Mouse (Mus musculus): ENCODE data around the gene Hnrnpr. TPM values are rescaled to one million over a fixed set of nuclear protein-coding genes. Genes with fewer than 3 reads are reported as not detected.

Gene Hnrnpr
- polyA plus RNA-seq, 1 experiment: 38.4 TPM

DNA sequence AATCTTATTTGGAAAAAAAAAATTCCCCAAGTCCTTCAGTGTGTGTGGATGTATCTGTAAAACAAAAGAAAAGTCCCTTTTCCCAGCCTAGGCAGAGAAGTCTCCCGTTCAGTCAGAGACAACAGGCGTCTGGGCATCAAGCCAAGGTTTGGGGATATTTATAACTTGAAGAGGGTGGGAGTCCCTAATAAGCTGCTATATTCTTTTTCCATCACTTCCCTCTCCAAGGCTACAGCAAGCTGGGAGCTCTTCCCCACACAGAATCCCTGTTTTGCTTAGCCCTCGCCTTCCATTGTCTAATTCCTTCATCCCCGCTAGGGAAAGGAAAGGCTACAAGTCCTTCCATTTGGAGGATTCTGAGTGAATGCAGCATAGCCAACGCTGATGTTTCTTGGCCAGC, 26.3 kb upstream of the Hnrnpr start, which contains the start of gene Zfp46:
TSS of gene Zfp46 (plus strand) at position 229 of the 400 bp plus-strand sequence.
- TF ChIP-seq MYOD1 (IDR thresholded peaks at IDR 0.05; ENCODE audit: control insufficient read depth, insufficient read length, low read depth) (no peak), MAX (IDR thresholded peaks at IDR 0.05) (no peak), USF1 (IDR thresholded peaks at IDR 0.05; ENCODE audit: low read depth) (no peak), CEBPB (IDR thresholded peaks at IDR 0.05; ENCODE audit: low read depth) (no peak), FOSL1 (IDR thresholded peaks at IDR 0.05; ENCODE audit: insufficient read depth, low read length, poor library complexity, severe bottlenecking) (no peak), CTCF (IDR thresholded peaks at IDR 0.05; ENCODE audit: control insufficient read depth, insufficient read depth, insufficient read length) (no peak), MYOG (IDR thresholded peaks at IDR 0.05; ENCODE audit: control insufficient read depth, extremely low read depth, insufficient read length) (no peak)
- Histone ChIP-seq H3ac (ENCODE audit: control insufficient read depth, insufficient read length, low read depth) (peak within 1 kb of the TSS; percentile 48), H3K27me3 (ENCODE audit: control insufficient read depth, insufficient read depth, insufficient read length) (no peaks in the 10 kb centered on the region), H3K36me3 (ENCODE audit: control insufficient read depth, insufficient read depth) (peaks cover 24% of the 10 kb centered on the region), H3K79me3 (ENCODE audit: low read depth) (peaks cover 15% of the 10 kb centered on the region), H3K79me2 (ENCODE audit: control insufficient read depth, insufficient read depth) (peaks cover 25% of the 10 kb centered on the region), H3K4me3 (ENCODE audit: insufficient read depth, poor library complexity, severe bottlenecking) (peak within 1 kb of the TSS; percentile 57)

GRCm38 (mm10) chr4:136284891-136285290, 25.9 kb upstream of the Hnrnpr start:
- Histone ChIP-seq H3K36me3 (ENCODE audit: control insufficient read depth, insufficient read depth) (peaks cover 28% of the 10 kb centered on the region), H3K79me3 (ENCODE audit: low read depth) (peaks cover 15% of the 10 kb centered on the region), H3ac (ENCODE audit: control insufficient read depth, insufficient read length, low read depth) (peak overlapping the region; percentile 48), H3K27me3 (ENCODE audit: control insufficient read depth, insufficient read depth, insufficient read length) (no peaks in the 10 kb centered on the region), H3K79me2 (ENCODE audit: control insufficient read depth, insufficient read depth) (peaks cover 25% of the 10 kb centered on the region), H3K4me3 (ENCODE audit: insufficient read depth, poor library complexity, severe bottlenecking) (peak overlapping the region; percentile 25)
- TF ChIP-seq CEBPB (IDR thresholded peaks at IDR 0.05; ENCODE audit: low read depth) (no peak), FOSL1 (IDR thresholded peaks at IDR 0.05; ENCODE audit: insufficient read depth, low read length, poor library complexity, severe bottlenecking) (no peak), USF1 (IDR thresholded peaks at IDR 0.05; ENCODE audit: low read depth) (no peak), MAX (IDR thresholded peaks at IDR 0.05) (no peak), MYOD1 (IDR thresholded peaks at IDR 0.05; ENCODE audit: control insufficient read depth, insufficient read length, low read depth) (no peak), CTCF (IDR thresholded peaks at IDR 0.05; ENCODE audit: control insufficient read depth, insufficient read depth, insufficient read length) (no peak), MYOG (IDR thresholded peaks at IDR 0.05; ENCODE audit: control insufficient read depth, extremely low read depth, insufficient read length) (no peak)

GRCm38 (mm10) chr4:136285348-136285810, 25.4 kb upstream of the Hnrnpr start:
- peaks cover 25% of the 10 kb centered on the region for H3K79me2 ChIP-seq (ENCODE audit: control insufficient read depth, insufficient read depth)
- TF ChIP-seq CTCF (IDR thresholded peaks at IDR 0.05; ENCODE audit: control insufficient read depth, insufficient read depth, insufficient read length) (no peak), MYOD1 (IDR thresholded peaks at IDR 0.05; ENCODE audit: control insufficient read depth, insufficient read length, low read depth) (no peak), USF1 (IDR thresholded peaks at IDR 0.05; ENCODE audit: low read depth) (no peak), MYOG (IDR thresholded peaks at IDR 0.05; ENCODE audit: control insufficient read depth, extremely low read depth, insufficient read length) (no peak), CEBPB (IDR thresholded peaks at IDR 0.05; ENCODE audit: low read depth) (no peak), FOSL1 (IDR thresholded peaks at IDR 0.05; ENCODE audit: insufficient read depth, low read length, poor library complexity, severe bottlenecking) (no peak), MAX (IDR thresholded peaks at IDR 0.05) (no peak)
- peak overlapping the region; percentile 42 for H3ac ChIP-seq (ENCODE audit: control insufficient read depth, insufficient read length, low read depth)
- peaks cover 15% of the 10 kb centered on the region for H3K79me3 ChIP-seq (ENCODE audit: low read depth)
- H3K27me3 ChIP-seq (ENCODE audit: control insufficient read depth, insufficient read depth, insufficient read length): no peaks in the 10 kb centered on the region
- H3K4me3 ChIP-seq (ENCODE audit: insufficient read depth, poor library complexity, severe bottlenecking): peak overlapping the region; percentile 57
- H3K36me3 ChIP-seq (ENCODE audit: control insufficient read depth, insufficient read depth): peaks cover 33% of the 10 kb centered on the region

DNA sequence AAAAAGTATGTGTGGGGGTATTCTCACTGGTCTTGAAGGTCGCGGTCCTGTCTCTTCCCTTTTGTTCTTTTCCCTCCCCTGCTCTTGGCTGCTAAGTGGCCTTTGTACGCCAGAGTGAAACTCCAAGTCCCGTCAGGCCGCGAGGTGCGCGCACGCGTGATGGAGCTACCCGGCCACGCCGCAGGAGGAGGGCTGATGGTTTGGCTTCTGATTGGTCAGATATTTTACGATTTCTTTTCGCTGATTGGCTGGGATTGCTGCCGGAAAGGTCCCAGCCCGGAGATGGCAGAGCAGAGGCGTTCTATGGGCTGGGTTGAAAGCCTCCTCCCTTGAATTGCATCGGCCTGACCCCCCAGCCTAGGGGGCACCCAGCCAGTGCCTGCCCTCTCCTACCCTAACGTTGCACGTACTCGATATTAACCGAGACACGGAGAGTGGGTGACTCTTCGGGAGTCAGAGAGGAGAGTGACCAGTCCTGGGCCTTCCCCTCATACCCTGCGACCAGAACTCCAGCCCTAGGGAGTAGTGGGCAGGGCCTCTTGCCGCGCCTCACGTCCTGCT, 24.9 kb upstream of the Hnrnpr start:
- TF ChIP-seq CTCF (IDR thresholded peaks at IDR 0.05; ENCODE audit: control insufficient read depth, insufficient read depth, insufficient read length): no peak
- no peak for TF ChIP-seq MYOG (IDR thresholded peaks at IDR 0.05; ENCODE audit: control insufficient read depth, extremely low read depth, insufficient read length)
- TF ChIP-seq MAX (IDR thresholded peaks at IDR 0.05): peak; percentile 18
- TF ChIP-seq MYOD1 (IDR thresholded peaks at IDR 0.05; ENCODE audit: control insufficient read depth, insufficient read length, low read depth): no peak
- peaks cover 25% of the 10 kb centered on the region for H3K79me2 ChIP-seq (ENCODE audit: control insufficient read depth, insufficient read depth)
- peaks cover 15% of the 10 kb centered on the region for H3K79me3 ChIP-seq (ENCODE audit: low read depth)
- H3ac ChIP-seq (ENCODE audit: control insufficient read depth, insufficient read length, low read depth): peak overlapping the region; percentile 93
- H3K36me3 ChIP-seq (ENCODE audit: control insufficient read depth, insufficient read depth): peaks cover 36% of the 10 kb centered on the region
- peak overlapping the region; percentile 57 for H3K4me3 ChIP-seq (ENCODE audit: insufficient read depth, poor library complexity, severe bottlenecking)
- H3K27me3 ChIP-seq (ENCODE audit: control insufficient read depth, insufficient read depth, insufficient read length): no peaks in the 10 kb centered on the region

- Histone ChIP-seq H3K79me3 (ENCODE audit: low read depth) (peaks cover 15% of the 10 kb centered on the region), H3K4me3 (ENCODE audit: insufficient read depth, poor library complexity, severe bottlenecking) (no peak overlapping the region), H3ac (ENCODE audit: control insufficient read depth, insufficient read length, low read depth) (no peak overlapping the region), H3K36me3 (ENCODE audit: control insufficient read depth, insufficient read depth) (peaks cover 59% of the 10 kb centered on the region), H3K79me2 (ENCODE audit: control insufficient read depth, insufficient read depth) (peaks cover 25% of the 10 kb centered on the region), H3K27me3 (ENCODE audit: control insufficient read depth, insufficient read depth, insufficient read length) (no peaks in the 10 kb centered on the region)
- TF ChIP-seq MYOD1 (IDR thresholded peaks at IDR 0.05; ENCODE audit: control insufficient read depth, insufficient read length, low read depth) (no peak), USF1 (IDR thresholded peaks at IDR 0.05; ENCODE audit: low read depth) (no peak), MYOG (IDR thresholded peaks at IDR 0.05; ENCODE audit: control insufficient read depth, extremely low read depth, insufficient read length) (no peak), CEBPB (IDR thresholded peaks at IDR 0.05; ENCODE audit: low read depth) (no peak)
Observed at GRCm38 (mm10) chr4:136289918-136290780, 20.6 kb upstream of the Hnrnpr start.

Data from C2C12 (cell line).